Mouse (Mus musculus): Measurements from ENCODE around the gene Enho. TPM values are rescaled to one million over a fixed set of nuclear protein-coding genes. Genes with fewer than 3 reads are reported as not detected.

Enho gene
- total RNA-seq, 2 experiments from 2014 or later = 54.7 to 60.3 TPM

DNA sequence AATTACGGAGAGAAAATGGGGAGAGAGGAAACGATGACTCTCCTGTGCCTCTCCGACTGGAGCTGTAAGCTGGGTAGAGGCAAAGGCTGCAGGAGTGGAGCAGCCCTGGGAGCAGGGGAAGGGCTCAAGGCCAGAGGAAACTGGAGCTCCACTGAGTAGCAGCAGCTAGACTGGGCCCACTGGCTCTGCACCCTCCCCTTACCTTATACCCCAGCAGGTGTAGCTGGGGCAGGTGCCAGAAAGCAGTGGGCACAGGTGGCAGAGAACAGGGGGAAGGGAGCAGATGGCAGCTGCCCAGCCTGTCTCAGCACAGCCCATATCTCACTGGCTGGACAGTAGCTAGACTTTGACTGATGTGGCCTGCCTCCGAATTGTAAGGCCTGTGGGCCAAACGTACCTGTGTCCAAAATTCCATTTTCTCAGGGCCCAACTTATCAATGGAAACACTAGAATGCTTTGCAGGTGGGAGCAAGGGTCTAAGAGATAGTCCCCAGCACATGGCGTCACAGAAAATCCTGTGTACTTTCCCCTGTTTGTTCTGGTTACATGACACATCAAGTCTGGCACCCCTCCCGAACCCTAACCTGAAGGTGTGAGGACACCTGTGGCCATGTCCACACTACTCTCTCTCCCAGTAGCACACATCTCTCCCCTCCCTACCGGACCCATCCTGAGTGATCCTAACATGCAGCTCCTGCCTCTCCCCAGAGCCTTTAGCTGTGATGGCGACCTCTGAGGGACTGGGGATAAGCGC, 3.1 kb downstream of the Enho start:
- intact Hi-C loops (cut with DNase I) = no loop called here
- DNase-seq (ENCODE audit: low spot score in 2 of 2) = no peak

DNA sequence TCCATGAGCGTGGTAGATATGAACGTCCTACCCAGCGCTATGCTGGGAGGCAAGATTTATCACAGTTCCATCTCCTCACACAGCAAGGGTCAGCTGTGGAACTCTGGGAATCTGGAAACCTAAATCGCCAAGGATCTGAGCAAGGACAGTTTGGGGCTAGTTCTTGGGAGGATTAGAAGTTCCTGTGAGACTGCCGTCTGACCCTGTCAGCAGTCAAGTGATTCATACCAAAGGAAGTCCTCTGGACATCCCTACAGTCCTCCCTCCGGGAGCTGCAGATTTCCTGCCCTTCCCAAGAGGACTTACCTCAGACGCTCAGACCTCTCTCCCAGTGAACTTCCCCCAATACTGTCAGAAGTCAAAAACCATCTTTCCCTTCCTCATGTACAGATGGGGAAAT, 3.8 kb downstream of the Enho start:
- intact Hi-C loops (cut with DNase I) = no loop called here
- no peak for DNase-seq (ENCODE audit: low spot score in 2 of 2)

DNA sequence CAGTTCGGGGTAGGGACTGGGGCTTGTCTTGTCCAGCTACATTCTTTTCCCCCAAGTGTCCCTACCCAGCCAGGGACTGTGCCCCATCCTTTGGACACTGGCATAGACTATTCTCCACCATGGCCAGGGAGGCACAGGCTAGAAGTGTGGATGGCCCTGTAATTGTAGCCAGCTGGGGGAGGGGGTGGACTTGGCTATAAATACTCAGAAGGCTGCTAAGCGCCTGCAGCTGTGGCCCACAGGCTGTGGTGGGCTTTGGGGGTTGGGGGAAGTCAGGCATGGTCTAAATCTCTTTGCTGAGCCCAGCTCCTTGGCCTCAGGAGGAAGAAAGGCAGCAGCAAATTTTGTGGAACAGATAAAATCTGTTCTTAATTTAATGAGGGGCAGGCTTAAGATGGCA, 4.2 kb downstream of the Enho start:
- no peak for DNase-seq (ENCODE audit: low spot score in 2 of 2)
- intact Hi-C loops (cut with DNase I) = no loop called here

DNA sequence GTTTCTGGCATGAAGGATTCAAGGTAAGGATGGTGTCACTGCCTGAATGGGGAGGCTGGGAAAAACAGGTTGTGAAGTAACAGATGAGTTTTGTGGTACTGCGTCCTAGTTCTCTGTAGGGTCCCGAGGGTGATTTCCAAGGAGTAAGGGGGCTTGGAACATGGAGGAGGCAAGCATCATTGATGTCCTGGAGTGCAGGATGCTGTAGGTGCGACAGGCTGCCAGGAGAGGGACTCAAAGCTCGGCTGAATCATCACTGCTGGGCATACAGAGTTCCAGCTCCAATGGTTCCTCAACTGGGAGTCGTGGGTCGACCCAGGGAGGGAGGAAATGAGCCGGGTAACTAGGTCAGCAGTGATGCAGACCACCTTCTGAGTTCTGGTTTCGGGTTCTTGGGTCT, 4.9 kb downstream of the Enho start:
- intact Hi-C loops (cut with DNase I) = no loop called here

GRCm38 (mm10) chr4:41634631-41635030, 5.5 kb downstream of the Enho start:
- no peak for DNase-seq (ENCODE audit: low spot score in 2 of 2)
- intact Hi-C loops (cut with DNase I) = no loop called here

More for the DNA sequence above, 4.9 kb downstream of the Enho start:
- no peak for DNase-seq (ENCODE audit: low spot score in 2 of 2)

- no peak for DNase-seq (ENCODE audit: low spot score in 2 of 2)
- intact Hi-C loops (cut with DNase I) = no loop called here
Measured at GRCm38 (mm10) chr4:41633001-41633400, 7.1 kb downstream of the Enho start.

GRCm38 (mm10) chr4:41631390-41631789, 8.7 kb downstream of the Enho start:
- DNase-seq (ENCODE audit: low spot score in 2 of 2) = peak; percentile 57 to 63
- intact Hi-C loops (cut with DNase I) = no loop called here

GRCm38 (mm10) chr4:41630196-41630595, 9.9 kb downstream of the Enho start:
- intact Hi-C loops (cut with DNase I) = no loop called here
- no peak for DNase-seq (ENCODE audit: low spot score in 2 of 2)

GRCm38 (mm10) chr4:41628202-41628927, 11.8 kb downstream of the Enho start:
- intact Hi-C loops (cut with DNase I) = no loop called here
- DNase-seq (ENCODE audit: low spot score in 2 of 2) = peak in 1 of 2 experiments; percentile 59

DNA sequence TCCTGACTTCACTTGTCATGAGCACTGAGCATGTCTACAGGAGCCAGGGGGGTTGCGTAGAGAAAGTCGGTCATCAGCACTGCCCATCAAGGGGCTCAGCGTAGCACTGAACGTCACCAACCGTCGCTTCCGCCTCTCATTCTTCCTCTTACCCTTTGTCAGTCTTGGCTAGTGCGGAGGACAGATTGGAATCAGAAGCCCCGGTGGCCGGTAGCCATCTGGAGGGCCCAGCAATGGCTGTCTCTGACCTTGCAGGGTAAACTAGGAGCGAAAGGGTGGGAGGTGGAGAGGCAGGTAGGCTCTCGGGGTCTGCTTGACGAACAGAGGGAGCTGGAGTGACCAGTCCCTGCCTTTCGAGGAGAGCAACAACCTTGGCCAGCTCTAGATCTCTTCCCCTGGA, 18.1 kb downstream of the Enho start:
- no peak for DNase-seq (ENCODE audit: low spot score in 2 of 2)
- intact Hi-C loops (cut with DNase I) = no loop called here

DNA sequence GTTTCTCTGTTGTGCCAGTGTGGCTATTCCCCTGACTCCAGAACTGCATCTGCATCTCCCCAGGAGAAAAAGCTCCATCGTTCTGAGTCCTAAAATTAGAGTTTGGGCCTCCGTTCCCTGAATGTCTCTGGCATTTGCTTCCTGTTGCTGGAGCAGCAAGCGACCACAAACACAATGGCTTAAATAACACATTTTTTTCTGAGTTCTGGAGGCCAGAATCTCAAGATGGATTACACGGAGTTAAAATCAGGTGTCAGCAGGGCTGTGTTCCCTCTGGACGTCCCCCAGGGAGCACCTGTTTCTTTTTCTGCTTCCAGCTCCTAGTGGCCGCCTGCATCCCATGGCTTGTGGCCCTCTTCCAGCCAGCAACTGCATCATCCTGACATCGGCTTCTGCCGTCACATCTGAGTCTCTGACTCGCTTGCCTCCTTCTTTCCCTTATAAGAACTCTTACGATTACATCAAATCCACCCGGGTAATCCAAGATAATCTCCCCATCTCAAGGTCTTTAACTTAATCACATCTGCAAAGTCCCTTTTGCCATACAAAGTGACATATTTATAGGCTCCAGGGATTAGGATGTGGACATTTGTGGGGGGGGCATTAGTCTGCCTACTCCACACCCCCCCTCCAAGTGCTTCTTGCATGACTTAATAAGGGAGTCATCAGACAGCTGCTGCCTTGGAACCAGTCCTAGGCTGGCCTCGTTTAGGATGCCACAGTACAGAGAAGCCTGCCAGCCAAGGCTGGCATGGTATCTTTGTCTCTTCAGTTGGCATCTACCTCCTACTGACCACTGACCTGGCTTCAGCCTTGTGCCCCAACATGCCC, 21.0 kb downstream of the Enho start:
- DNase-seq (ENCODE audit: low spot score in 2 of 2) = peak in 1 of 2 experiments; percentile 50
- intact Hi-C loops (cut with DNase I) = loop anchor here (5.0 kb wide), 1 partner anchor 88 kb away; no protein-coding TSS in a partner anchor

- intact Hi-C loops (cut with DNase I) = loop anchor here (5.0 kb wide), 1 partner anchor 91 kb away; no protein-coding TSS in a partner anchor
- DNase-seq (ENCODE audit: low spot score in 2 of 2) = peak; percentile 74 to 91
Measured at GRCm38 (mm10) chr4:41615661-41616599, 24.2 kb downstream of the Enho start.

- DNase-seq (ENCODE audit: low spot score in 2 of 2) = peak; percentile 91
- intact Hi-C loops (cut with DNase I) = loop anchor here (1.0 to 5.0 kb wide), 4 partner anchors 38 to 147 kb away; partner anchors contain the start of gene Nudt2
Measured at GRCm38 (mm10) chr4:41614156-41614555, 26.0 kb downstream of the Enho start.

DNA sequence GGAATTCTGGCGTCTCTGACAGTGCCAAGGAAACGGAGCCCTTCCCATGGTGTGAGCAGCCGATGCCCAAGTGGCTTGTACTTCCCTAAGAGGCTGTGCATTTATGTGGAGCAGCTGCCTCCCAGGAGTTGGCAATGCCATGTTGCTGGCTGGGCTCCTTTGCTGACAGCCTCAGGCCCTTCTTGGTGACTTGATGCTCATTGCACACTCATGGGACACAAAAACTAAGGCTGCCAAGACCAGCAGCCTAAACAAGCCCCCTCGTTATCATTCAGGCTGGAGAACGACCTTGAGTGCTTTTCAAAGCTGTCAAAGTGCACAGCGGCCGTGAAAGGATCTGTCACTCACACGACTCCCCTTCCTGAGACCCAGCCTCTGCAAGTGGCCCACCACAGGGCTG, 28.0 kb downstream of the Enho start:
- no peak for DNase-seq (ENCODE audit: low spot score in 2 of 2)
- intact Hi-C loops (cut with DNase I) = loop anchor here (5.0 kb wide), 3 partner anchors 40 to 145 kb away; partner anchors contain the start of gene Nudt2

GRCm38 (mm10) chr4:41610594-41610980, 29.5 kb downstream of the Enho start:
- intact Hi-C loops (cut with DNase I) = loop anchor here (5.0 kb wide), 3 partner anchors 38 to 143 kb away; partner anchors contain the start of gene Nudt2
- DNase-seq (ENCODE audit: low spot score in 2 of 2) = no peak

DNA sequence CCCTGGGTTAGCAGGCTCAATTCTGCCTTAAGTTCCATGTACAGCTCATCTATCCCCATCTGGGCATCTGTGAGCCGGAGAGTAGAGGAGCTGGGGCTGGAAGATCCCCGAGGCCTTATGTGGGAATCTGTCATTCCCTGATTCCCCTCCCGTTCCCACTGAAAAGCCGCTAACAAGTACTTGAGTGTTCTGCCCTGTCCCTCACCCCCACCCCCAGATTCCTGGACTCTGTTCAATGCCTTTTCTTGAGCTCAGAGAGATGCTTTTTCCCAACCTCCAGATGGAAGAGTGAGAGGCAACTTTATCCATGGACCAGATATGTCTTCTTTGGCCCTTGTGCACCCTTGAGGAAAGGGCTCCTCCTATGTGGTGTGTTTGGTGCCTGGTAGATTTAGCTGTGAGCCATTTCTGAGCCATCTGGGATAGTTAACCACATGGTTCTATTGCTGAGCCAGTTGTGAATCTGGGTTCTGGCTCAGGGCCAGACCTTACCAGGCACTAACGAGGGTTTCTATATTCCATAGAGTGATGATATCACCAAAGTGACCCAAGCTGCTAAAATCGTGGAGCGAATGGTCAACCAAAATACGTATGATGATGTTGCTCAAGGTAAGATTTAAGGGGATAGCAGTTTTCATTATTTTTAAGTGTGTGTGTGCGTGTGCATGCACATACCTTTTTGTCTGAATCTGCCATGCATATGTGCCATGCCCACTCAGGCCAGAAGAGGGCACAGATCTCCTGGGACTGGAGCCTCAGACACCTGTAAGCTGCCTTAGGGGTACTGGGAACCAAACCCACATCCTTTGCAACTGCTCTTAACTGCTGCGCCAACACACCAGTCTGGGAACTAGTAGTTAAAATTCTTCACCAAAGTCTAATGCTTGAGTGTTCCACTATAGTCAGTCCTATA, 30.2 kb downstream of the Enho start:
- intact Hi-C loops (cut with DNase I) = loop anchor here (5.0 kb wide), 3 partner anchors 38 to 143 kb away; partner anchors contain the start of gene Nudt2
- no peak for DNase-seq (ENCODE audit: low spot score in 2 of 2)

DNA sequence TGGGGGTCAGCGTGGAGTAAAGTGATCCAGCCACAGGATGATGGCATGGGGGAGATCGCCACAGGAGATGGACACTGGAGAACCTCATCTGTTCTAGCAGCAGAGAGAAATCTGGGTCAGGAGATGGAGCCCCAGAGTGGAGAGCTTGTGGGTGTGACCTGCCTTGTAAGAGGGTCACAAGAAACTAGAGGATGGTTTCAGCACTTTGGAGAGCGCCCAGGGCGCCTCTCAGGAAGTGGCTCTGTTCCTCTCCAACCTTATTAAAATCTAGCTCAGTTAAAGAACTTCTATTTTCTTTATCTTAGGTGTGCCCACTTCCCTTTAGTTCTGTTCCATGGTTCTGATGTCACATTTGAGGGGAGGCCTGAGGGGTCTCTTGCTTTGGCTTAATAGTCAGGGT, 33.3 kb downstream of the Enho start:
- intact Hi-C loops (cut with DNase I) = no loop called here

More for the DNA sequence above, 33.3 kb downstream of the Enho start:
- no peak for DNase-seq (ENCODE audit: low spot score in 2 of 2)

Measured in left cerebral cortex, postnatal 14 days (tissue).